Mouse (Mus musculus): ENCODE measurements at regions not wholly inside any gene's neighbourhood (a gene's known extent, or its start where the extent isn't known, plus 50 kb on each side); places are given as distances from the start of the nearest gene placed in this dataset.
"Not testable (repeated sequence)": the region's sequence is repeated elsewhere in the genome, so short reads cannot be mapped to it uniquely, and the experiment has no call there.

GRCm38 (mm10) chr7:75398480-75398879, 56.9 kb upstream of the Akap13 start:
- not testable (repeated sequence) for TF ChIP-seq CTCF (IDR thresholded peaks at IDR 0.05; ENCODE audit: low read depth, low read length); POLR2A (IDR thresholded peaks at IDR 0.05; ENCODE audit: borderline replicate concordance, low read depth, low read length)

Data from bone marrow macrophage, adult 2 months (primary cell).